Mouse (Mus musculus) forebrain, embryonic 10.5 days (tissue): ENCODE results near the gene Stambpl1. TPM values are rescaled to one million over a fixed set of nuclear protein-coding genes. Genes with fewer than 3 reads are reported as not detected.

Source experiments
- DNase-seq: peaks from one replicate; pipeline ENCODE4 v3.0.0-alpha.2; 2017; ENCODE audit warnings: low spot score; ENCODE audit errors: extremely low spot score
- H3K27ac ChIP-seq: fragments of 300-500 bp; sonication (generic); 2 replicates; pipeline ENCODE4 v1.5.1; 2016; ENCODE audit warnings: mild to moderate bottlenecking
- H3K27me3 ChIP-seq: fragments of 300-500 bp; sonication (generic); 2 replicates; pipeline ENCODE4 v1.6.1; 2016; ENCODE audit warnings: mild to moderate bottlenecking; ENCODE audit not compliant: poor library complexity, severe bottlenecking
- H3K36me3 ChIP-seq: fragments of 300-500 bp; sonication (generic); replicated peaks from 2 replicates; pipeline ENCODE4 v1.6.1; 2016; ENCODE audit warnings: mild to moderate bottlenecking, moderate library complexity
- H3K4me1 ChIP-seq: fragments of 300-500 bp; sonication (generic); 2 replicates; pipeline ENCODE4 v1.6.1; 2016
- H3K4me3 ChIP-seq: fragments of 300-500 bp; sonication (generic); 2 replicates; pipeline ENCODE4 v1.5.1; 2016; ENCODE audit warnings: mild to moderate bottlenecking, moderate library complexity
- H3K9me3 ChIP-seq: fragments of 300-500 bp; sonication (generic); 2 replicates; pipeline ENCODE4 v1.6.1; 2016; ENCODE audit warnings: mild to moderate bottlenecking, moderate library complexity
- WGBS: fragments of 180-500 bp; shearing (Covaris S2); methylation state at CpG from one replicate; pipeline ENCODE4 v1.1.7; 2016; 5-methylcytosine and 5-hydroxymethylcytosine counted together
- polyA plus RNA-seq: library from polyadenylated mRNA; unstranded; fragments of >200 nt; fragmentation: Nextera tagmentation; extraction: Ambion mirVana; gene quantifications from 2 replicates; pipeline ENCODE4 v1.2.1, GENCODE M21; 2016

Stambpl1 gene
- polyA plus RNA-seq, 1 experiment from 2014 or later = 3.7 TPM

DNA sequence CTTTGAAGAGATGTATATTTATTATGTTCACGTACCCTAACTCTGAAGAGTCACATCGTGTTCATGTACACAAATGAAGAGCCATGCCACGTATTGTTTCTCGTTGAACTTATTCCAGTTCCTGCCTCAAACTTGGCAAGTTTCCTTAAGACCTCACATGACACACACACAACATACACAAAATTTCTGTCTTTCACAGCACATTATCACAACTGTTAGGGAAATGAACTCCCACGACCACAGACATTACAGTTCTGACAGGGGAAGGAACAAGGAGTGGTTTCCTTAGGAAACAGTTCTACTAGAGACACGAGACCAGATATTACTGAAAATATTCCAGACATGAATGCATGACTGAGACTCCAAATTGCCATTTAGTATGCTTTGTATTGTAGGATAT lies 91.6 kb downstream of the Stambpl1 start:
- H3K27me3 ChIP-seq = no peaks in the 10 kb centered on the region
- no peaks in the 10 kb centered on the region for H3K9me3 ChIP-seq
- H3K4me1 ChIP-seq = no peaks in the 10 kb centered on the region
- no peaks in the 10 kb centered on the region for H3K36me3 ChIP-seq
- no peak overlapping the region for H3K4me3 ChIP-seq
- no peak for DNase-seq
- no peak overlapping the region for H3K27ac ChIP-seq
- 89% methylated on average over 6 of the region's 6 CpGs for WGBS

DNA sequence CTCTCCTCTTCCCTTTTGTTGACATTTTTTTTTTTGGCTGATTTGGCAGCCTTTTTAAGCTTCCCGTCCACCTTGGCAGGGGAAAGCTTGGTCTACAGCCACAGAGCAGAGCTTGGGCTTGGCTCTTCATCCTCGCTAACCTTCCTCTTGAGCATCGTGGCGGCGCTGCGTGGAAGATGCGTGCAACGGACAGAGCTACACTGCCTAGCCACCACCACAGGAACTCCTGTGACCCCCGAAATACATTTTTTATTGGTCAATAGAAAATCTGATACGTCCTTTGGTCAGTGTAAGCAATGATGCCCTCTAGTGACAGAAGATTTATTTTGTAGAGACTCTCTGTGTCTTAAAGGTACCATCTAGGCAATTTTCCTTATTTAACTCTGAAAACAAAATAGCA lies 92.4 kb downstream of the Stambpl1 start:
- WGBS = 70% methylated on average over 10 of the region's 10 CpGs
- no peak for DNase-seq
- Histone ChIP-seq H3K27me3 (no peaks in the 10 kb centered on the region), H3K27ac (no peak overlapping the region), H3K4me3 (no peak overlapping the region), H3K4me1 (no peaks in the 10 kb centered on the region), H3K9me3 (no peaks in the 10 kb centered on the region), H3K36me3 (no peaks in the 10 kb centered on the region)

DNA sequence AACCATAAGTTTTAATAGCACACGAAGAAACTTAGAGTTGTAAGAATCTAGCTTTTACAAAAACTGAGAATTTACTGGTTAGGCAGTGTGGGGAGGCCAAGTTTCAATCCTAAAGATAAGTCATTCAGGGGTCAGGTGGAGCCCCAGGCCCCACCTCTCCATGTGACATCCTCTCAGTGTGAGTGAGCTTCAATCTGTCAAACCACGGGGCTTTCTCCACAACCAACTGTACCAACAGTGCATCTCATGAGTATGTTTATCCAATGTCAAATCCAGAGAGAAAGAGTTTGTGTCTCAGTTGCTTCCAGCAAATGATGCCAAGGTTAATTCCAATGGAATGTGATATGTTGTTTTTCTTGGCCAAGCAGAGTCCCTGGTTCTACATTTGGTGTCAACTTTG lies 92.8 kb downstream of the Stambpl1 start:
- no peak for DNase-seq
- no peak overlapping the region for H3K4me3 ChIP-seq
- 66% methylated on average over 2 of the region's 2 CpGs for WGBS
- H3K27ac ChIP-seq = no peak overlapping the region
- no peaks in the 10 kb centered on the region for H3K9me3 ChIP-seq
- H3K27me3 ChIP-seq = no peaks in the 10 kb centered on the region
- H3K4me1 ChIP-seq = peaks cover under 1% of the 10 kb centered on the region; the same call in 1 of the 2 replicates
- no peaks in the 10 kb centered on the region for H3K36me3 ChIP-seq

DNA sequence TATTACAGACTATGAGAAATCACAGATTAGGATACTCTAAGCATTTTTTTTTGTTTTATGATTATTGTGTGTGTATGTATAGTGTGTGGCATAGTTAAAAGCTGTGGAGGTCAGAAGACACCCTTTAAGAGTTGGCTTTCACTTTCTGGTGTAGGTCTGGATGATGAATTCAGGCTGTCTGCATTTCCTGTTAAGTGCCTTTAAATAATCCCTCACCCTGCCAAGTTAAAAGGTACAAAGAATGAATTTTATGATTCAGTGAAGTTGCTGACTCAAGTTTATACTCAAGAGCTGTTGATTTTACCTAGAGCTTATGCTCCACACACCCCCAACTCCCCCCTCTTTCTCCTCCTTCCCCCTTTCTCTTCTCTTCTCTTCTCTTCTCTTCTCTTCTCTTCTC lies 95.2 kb downstream of the Stambpl1 start:
- Histone ChIP-seq H3K4me1 (peaks cover 15% of the 10 kb centered on the region), H3K36me3 (no peaks in the 10 kb centered on the region), H3K27ac (no peak overlapping the region), H3K9me3 (no peaks in the 10 kb centered on the region), H3K27me3 (peaks cover 11% of the 10 kb centered on the region), H3K4me3 (no peak overlapping the region)
- DNase-seq = no peak

DNA sequence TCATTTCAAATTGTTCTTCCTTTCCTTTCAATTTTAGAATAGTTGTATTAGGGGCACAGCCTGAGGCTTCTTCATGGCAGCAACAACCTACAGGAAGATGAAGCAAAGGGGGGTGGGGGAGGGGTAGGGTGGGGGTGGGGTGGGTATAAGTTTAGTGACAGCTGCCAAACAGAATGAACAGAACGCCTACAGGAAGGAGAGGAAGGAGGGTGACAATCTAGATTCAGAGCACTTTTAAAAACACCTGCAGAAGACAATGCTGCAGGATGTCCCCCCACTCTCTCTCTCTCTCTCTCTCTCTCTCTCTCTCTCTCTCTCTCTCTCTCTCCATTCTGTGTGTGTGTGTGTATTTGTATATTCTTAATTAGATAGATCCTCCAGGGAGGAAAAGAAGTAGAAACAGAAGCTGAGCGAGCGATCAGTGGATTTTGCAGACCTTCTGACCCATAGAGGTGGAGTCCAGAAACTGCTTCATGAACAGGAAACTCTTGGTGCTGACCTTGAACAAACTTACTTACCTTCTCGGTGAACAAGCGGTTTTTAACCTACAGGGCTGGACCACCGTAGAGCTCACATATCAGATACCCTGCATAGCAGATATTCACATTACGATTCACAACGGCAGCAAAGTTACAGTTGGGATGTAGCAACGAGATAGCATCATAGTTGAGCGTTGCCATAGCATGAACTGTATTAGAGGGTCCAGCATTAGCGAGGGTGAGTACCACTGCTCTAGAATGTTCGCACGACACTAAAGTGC lies 95.8 kb downstream of the Stambpl1 start:
- H3K27ac ChIP-seq = no peak overlapping the region
- no peaks in the 10 kb centered on the region for H3K36me3 ChIP-seq
- H3K9me3 ChIP-seq = no peaks in the 10 kb centered on the region
- H3K4me1 ChIP-seq = peaks cover 15% of the 10 kb centered on the region
- WGBS = 88% methylated on average over 13 of the region's 13 CpGs
- no peak overlapping the region for H3K4me3 ChIP-seq
- peaks cover 17% of the 10 kb centered on the region for H3K27me3 ChIP-seq
- DNase-seq = no peak

DNA sequence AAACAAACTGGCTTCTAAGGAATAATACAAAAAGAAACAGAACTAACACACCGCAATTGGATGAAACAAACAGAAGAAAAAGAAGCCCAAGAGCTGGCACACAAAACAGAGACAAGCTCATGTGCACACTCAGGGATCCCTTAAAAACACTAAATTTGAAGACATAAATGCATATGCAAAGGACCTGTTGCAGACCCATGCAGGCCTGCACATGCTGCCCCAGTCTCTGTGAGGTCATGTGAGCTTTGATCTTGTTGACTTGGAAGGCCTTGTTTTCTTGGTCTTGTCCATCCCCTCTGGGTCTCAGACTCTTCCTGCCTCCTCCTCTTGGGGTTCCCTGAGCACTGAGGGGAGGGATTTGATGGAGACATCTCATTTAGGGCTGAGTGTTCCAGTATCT lies 96.7 kb downstream of the Stambpl1 start:
- Histone ChIP-seq H3K9me3 (no peaks in the 10 kb centered on the region), H3K36me3 (no peaks in the 10 kb centered on the region), H3K27ac (no peak overlapping the region), H3K4me3 (no peak overlapping the region), H3K4me1 (peaks cover 15% of the 10 kb centered on the region), H3K27me3 (peaks cover 20% of the 10 kb centered on the region)
- 100% methylated on average over 1 of the region's 1 CpGs for WGBS
- no peak for DNase-seq

Other genes starting within 250 kb of the Stambpl1 start
- not detected in 2 replicates for gene Lipf, start 231.0 kb upstream of the Stambpl1 start, polyA plus RNA-seq
- not detected in 2 replicates for gene Lipk, start 183.9 kb upstream of the Stambpl1 start, polyA plus RNA-seq
- not detected in 2 replicates for gene Lipn, start 124.9 kb upstream of the Stambpl1 start, polyA plus RNA-seq
- gene Lipm, start 91.3 kb upstream of the Stambpl1 start, polyA plus RNA-seq = 0.17 TPM in 1 of 2 replicates, not detected in the other
- gene Ankrd22, start 26.2 kb upstream of the Stambpl1 start, polyA plus RNA-seq = 0.05 and 0.14 TPM in 2 replicates
- gene Acta2, start 63.4 kb downstream of the Stambpl1 start, polyA plus RNA-seq = 6.5 and 8.1 TPM in 2 replicates
- gene Fas, start 98.4 kb downstream of the Stambpl1 start, polyA plus RNA-seq = 0.21 TPM in 1 of 2 replicates, not detected in the other